Mouse (Mus musculus): Measurements from ENCODE around the gene Egln3. TPM values are rescaled to one million over a fixed set of nuclear protein-coding genes. Genes with fewer than 3 reads are reported as not detected.
A peak's percentile ranks its signal among the peaks of the same experiment; 100 is the strongest.

The Egln3 gene
- polyA plus RNA-seq, 1 experiment from 2014 or later = 7.3 TPM

DNA sequence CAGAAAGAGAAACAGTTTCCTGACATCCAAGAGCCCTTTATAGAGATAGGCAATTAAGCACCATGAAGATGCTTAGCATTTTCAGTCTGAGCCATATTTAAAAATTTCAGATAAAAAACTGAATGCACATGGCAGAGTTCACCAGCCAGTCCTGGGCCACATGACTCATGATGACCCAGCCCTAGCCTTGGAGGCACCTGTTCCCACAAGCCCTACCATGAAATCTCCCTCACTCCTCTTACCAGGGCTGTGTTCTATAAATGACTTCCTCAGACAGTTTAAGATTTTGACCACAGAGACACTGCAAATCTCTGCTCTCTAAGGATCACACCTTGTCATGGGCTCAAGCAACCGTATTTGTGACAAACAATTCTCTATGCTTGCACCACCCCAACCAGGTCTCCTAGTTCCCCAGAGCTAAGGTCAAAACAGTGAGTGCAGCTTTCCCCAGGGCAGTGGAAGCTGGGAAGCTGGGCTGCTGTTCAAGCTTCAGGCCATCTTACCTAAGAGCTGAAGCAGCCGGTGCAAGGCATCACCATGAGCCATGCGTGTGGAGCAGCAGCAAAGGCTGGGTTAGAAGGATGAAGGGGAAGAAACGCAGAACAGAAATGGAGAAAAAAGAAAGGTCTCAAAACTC is 5.3 kb downstream of the Egln3 start:
- Histone ChIP-seq H3K27ac (ENCODE audit: low read depth, low read length) (no peak overlapping the region), H3K9me3 (ENCODE audit: control insufficient read depth, low read length) (no peaks in the 10 kb centered on the region), H3K27me3 (ENCODE audit: control insufficient read depth, insufficient read depth, low read length) (peaks cover 8% of the 10 kb centered on the region; the same call in 1 of the 2 replicates), H3K4me2 (replicated peaks; ENCODE audit: low read depth, low read length) (no peak overlapping the region), H3K4me3 (ENCODE audit: low read depth, low read length) (no peak overlapping the region), H3K9ac (ENCODE audit: low read depth, low read length) (no peak overlapping the region), H3K4me1 (replicated peaks; ENCODE audit: control insufficient read depth, insufficient read depth, low read length) (peaks cover 5% of the 10 kb centered on the region), H3K36me3 (ENCODE audit: control insufficient read depth, insufficient read depth, low read length) (no peaks in the 10 kb centered on the region)
- ATAC-seq (ENCODE audit: low FRiP score) (no peak), DNase-seq (ENCODE audit: low spot score) (no peak)
- WGBS = 85% methylated on average over 4 of the region's 4 CpGs

DNA sequence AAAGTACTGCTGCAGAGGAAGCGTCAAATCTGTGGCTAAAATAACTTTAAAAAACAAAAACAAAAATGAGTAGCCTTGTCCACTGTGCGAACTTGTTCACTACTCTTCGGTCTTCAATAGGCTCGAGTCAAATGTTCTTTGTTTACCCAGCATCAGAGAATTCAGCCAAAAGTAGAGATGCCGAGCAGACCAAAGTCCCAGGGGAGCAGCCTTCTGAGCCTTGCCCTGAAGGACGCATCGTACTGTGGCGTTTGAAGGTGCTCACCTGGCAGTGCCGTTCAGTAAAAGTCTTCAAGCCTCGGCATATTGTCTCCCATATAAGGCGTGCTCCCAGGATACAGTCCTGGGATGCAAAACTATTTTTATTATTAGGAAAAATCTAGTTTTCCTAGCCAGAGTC is 5.8 kb downstream of the Egln3 start:
- WGBS = 66% methylated on average over 11 of the region's 11 CpGs
- Histone ChIP-seq H3K4me3 (ENCODE audit: low read depth, low read length) (no peak overlapping the region), H3K9ac (ENCODE audit: low read depth, low read length) (no peak overlapping the region), H3K27me3 (ENCODE audit: control insufficient read depth, insufficient read depth, low read length) (peaks cover 5% of the 10 kb centered on the region; the same call in 1 of the 2 replicates), H3K4me1 (replicated peaks; ENCODE audit: control insufficient read depth, insufficient read depth, low read length) (peaks cover 5% of the 10 kb centered on the region), H3K36me3 (ENCODE audit: control insufficient read depth, insufficient read depth, low read length) (no peaks in the 10 kb centered on the region), H3K27ac (ENCODE audit: low read depth, low read length) (no peak overlapping the region), H3K9me3 (ENCODE audit: control insufficient read depth, low read length) (no peaks in the 10 kb centered on the region), H3K4me2 (replicated peaks; ENCODE audit: low read depth, low read length) (no peak overlapping the region)
- DNase-seq (ENCODE audit: low spot score) (no peak), ATAC-seq (ENCODE audit: low FRiP score) (no peak)

DNA sequence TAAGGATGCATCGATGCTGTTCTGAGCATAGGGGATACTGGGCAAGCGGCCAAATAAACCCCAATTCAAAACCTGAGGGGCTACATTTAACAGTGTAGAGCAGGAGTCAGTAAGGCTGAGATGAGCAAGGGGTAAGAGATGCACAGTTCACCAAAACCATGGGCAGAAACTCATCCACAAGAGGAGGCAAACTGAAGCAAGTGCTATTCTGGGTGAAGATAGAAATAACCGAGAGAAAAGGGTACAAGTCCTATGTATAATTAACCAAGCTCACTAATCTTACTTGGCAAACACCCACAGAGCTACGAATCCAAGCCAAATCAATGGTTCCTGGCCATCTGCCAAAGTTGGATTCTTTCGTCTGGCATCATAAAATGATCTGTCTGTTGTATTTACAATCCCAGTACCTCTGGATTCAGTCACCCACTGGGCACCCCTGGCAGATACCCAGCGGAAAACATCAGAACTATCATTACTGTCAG is 6.3 kb downstream of the Egln3 start:
- Histone ChIP-seq H3K9me3 (ENCODE audit: control insufficient read depth, low read length) (no peaks in the 10 kb centered on the region), H3K4me2 (replicated peaks; ENCODE audit: low read depth, low read length) (no peak overlapping the region), H3K27me3 (ENCODE audit: control insufficient read depth, insufficient read depth, low read length) (peaks cover under 1% of the 10 kb centered on the region; the same call in 1 of the 2 replicates), H3K4me3 (ENCODE audit: low read depth, low read length) (no peak overlapping the region), H3K27ac (ENCODE audit: low read depth, low read length) (no peak overlapping the region), H3K4me1 (replicated peaks; ENCODE audit: control insufficient read depth, insufficient read depth, low read length) (peaks cover 5% of the 10 kb centered on the region), H3K9ac (ENCODE audit: low read depth, low read length) (no peak overlapping the region), H3K36me3 (ENCODE audit: control insufficient read depth, insufficient read depth, low read length) (no peaks in the 10 kb centered on the region)
- DNase-seq (ENCODE audit: low spot score) (no peak), ATAC-seq (ENCODE audit: low FRiP score) (no peak)
- WGBS = 73% methylated on average over 6 of the region's 6 CpGs

DNA sequence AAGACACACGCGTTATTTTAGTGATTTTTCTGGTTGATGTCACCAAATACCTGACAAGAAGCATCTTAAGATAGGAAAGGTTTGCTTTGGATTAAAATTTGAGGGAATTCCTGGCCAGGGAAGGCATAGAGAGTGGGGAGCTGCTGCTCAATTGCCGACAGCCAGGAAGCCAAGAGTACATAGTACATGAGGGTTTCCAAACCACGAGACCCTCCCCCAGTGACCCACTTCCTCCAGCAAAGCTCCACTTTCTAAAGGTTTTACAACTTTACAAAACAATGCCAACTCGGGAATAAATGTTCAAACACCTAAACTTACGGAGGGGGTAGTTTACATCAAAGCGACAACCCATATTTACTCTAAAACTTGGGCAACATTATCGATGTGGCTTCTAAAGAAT is 6.8 kb downstream of the Egln3 start:
- Histone ChIP-seq H3K36me3 (ENCODE audit: control insufficient read depth, insufficient read depth, low read length) (no peaks in the 10 kb centered on the region), H3K4me2 (replicated peaks; ENCODE audit: low read depth, low read length) (no peak overlapping the region), H3K4me1 (replicated peaks; ENCODE audit: control insufficient read depth, insufficient read depth, low read length) (peaks cover 7% of the 10 kb centered on the region), H3K9ac (ENCODE audit: low read depth, low read length) (no peak overlapping the region), H3K4me3 (ENCODE audit: low read depth, low read length) (no peak overlapping the region), H3K27me3 (ENCODE audit: control insufficient read depth, insufficient read depth, low read length) (no peaks in the 10 kb centered on the region), H3K27ac (ENCODE audit: low read depth, low read length) (no peak overlapping the region), H3K9me3 (ENCODE audit: control insufficient read depth, low read length) (no peaks in the 10 kb centered on the region)
- WGBS = 91% methylated on average over 8 of the region's 8 CpGs
- ATAC-seq (ENCODE audit: low FRiP score) (no peak), DNase-seq (ENCODE audit: low spot score) (no peak)

- peaks cover 10% of the 10 kb centered on the region for H3K4me1 ChIP-seq (replicated peaks; ENCODE audit: control insufficient read depth, insufficient read depth, low read length)
- WGBS = 21% methylated on average over 5 of the region's 5 CpGs
- no peak overlapping the region for H3K9ac ChIP-seq (ENCODE audit: low read depth, low read length)
- H3K9me3 ChIP-seq (ENCODE audit: control insufficient read depth, low read length) = no peaks in the 10 kb centered on the region
- DNase-seq (ENCODE audit: low spot score) = no peak
- no peak for ATAC-seq (ENCODE audit: low FRiP score)
- H3K4me3 ChIP-seq (ENCODE audit: low read depth, low read length) = no peak overlapping the region
- H3K36me3 ChIP-seq (ENCODE audit: control insufficient read depth, insufficient read depth, low read length) = no peaks in the 10 kb centered on the region
- no peak overlapping the region for H3K4me2 ChIP-seq (replicated peaks; ENCODE audit: low read depth, low read length)
- no peaks in the 10 kb centered on the region for H3K27me3 ChIP-seq (ENCODE audit: control insufficient read depth, insufficient read depth, low read length)
- H3K27ac ChIP-seq (ENCODE audit: low read depth, low read length) = no peak overlapping the region
Measured at GRCm38 (mm10) chr12:54194159-54194558, 9.5 kb downstream of the Egln3 start.

- ATAC-seq (ENCODE audit: low FRiP score) = no peak; the same call in 1 of the 2 replicates
- peak overlapping the region; percentile 71 for H3K27ac ChIP-seq (ENCODE audit: low read depth, low read length)
- DNase-seq (ENCODE audit: low spot score) = no peak
- H3K4me2 ChIP-seq (replicated peaks; ENCODE audit: low read depth, low read length) = peak overlapping the region; percentile 42
- WGBS = under 1% methylated on average over 5 of the region's 5 CpGs
- H3K36me3 ChIP-seq (ENCODE audit: control insufficient read depth, insufficient read depth, low read length) = no peaks in the 10 kb centered on the region
- no peaks in the 10 kb centered on the region for H3K27me3 ChIP-seq (ENCODE audit: control insufficient read depth, insufficient read depth, low read length)
- H3K4me3 ChIP-seq (ENCODE audit: low read depth, low read length) = peak overlapping the region; percentile 16; the same call in 1 of the 2 replicates
- H3K9me3 ChIP-seq (ENCODE audit: control insufficient read depth, low read length) = no peaks in the 10 kb centered on the region
- H3K9ac ChIP-seq (ENCODE audit: low read depth, low read length) = peak overlapping the region; percentile 25; the same call in 1 of the 2 replicates
- peaks cover 8% of the 10 kb centered on the region for H3K4me1 ChIP-seq (replicated peaks; ENCODE audit: control insufficient read depth, insufficient read depth, low read length)
Measured at GRCm38 (mm10) chr12:54192305-54192661, 11.4 kb downstream of the Egln3 start.

- Histone ChIP-seq H3K9me3 (ENCODE audit: control insufficient read depth, low read length) (no peaks in the 10 kb centered on the region), H3K9ac (ENCODE audit: low read depth, low read length) (peak overlapping the region; percentile 25; the same call in 1 of the 2 replicates), H3K27me3 (ENCODE audit: control insufficient read depth, insufficient read depth, low read length) (no peaks in the 10 kb centered on the region), H3K4me3 (ENCODE audit: low read depth, low read length) (peak overlapping the region; percentile 16), H3K36me3 (ENCODE audit: control insufficient read depth, insufficient read depth, low read length) (no peaks in the 10 kb centered on the region), H3K27ac (ENCODE audit: low read depth, low read length) (peak overlapping the region; percentile 71), H3K4me2 (replicated peaks; ENCODE audit: low read depth, low read length) (peak overlapping the region; percentile 42), H3K4me1 (replicated peaks; ENCODE audit: control insufficient read depth, insufficient read depth, low read length) (peaks cover 8% of the 10 kb centered on the region)
- WGBS = 5% methylated on average over 19 of the region's 19 CpGs
- ATAC-seq (ENCODE audit: low FRiP score) = peak; percentile 96
- peak; percentile 93 for DNase-seq (ENCODE audit: low spot score)
Measured at GRCm38 (mm10) chr12:54191608-54192304, 11.9 kb downstream of the Egln3 start.

GRCm38 (mm10) chr12:54191181-54191580 is 12.5 kb downstream of the Egln3 start:
- Histone ChIP-seq H3K9ac (ENCODE audit: low read depth, low read length) (no peak overlapping the region), H3K9me3 (ENCODE audit: control insufficient read depth, low read length) (no peaks in the 10 kb centered on the region), H3K4me3 (ENCODE audit: low read depth, low read length) (no peak overlapping the region), H3K36me3 (ENCODE audit: control insufficient read depth, insufficient read depth, low read length) (no peaks in the 10 kb centered on the region), H3K4me2 (replicated peaks; ENCODE audit: low read depth, low read length) (no peak overlapping the region; the same call in 1 of the 2 replicates), H3K27ac (ENCODE audit: low read depth, low read length) (peak overlapping the region; percentile 71), H3K4me1 (replicated peaks; ENCODE audit: control insufficient read depth, insufficient read depth, low read length) (peaks cover 8% of the 10 kb centered on the region), H3K27me3 (ENCODE audit: control insufficient read depth, insufficient read depth, low read length) (no peaks in the 10 kb centered on the region)
- 55% methylated on average over 9 of the region's 9 CpGs for WGBS
- DNase-seq (ENCODE audit: low spot score) = no peak
- ATAC-seq (ENCODE audit: low FRiP score) = no peak
